In the genomic region with DNA sequence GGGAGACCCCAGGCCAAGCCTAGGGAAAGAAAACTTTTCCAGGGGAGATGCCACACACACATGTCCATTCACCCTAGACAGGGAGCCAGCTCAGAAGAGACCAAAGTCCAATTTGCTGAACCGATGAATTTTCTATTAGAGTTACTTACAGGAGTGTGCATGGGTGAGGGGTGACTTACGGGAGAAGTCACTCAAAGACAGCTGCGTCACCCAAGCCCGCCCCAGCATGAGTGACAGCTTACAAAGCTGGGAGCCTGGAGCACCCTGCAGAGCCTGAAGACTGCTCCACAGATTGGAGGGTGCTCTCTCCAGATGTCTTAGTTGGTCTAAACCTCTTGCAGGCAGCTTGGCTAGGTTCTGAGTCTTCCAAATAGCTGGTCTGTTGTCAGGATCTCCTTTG, we compare ENCODE assay signal across 32 mouse cellular contexts. TPM values are rescaled to one million over a fixed set of nuclear protein-coding genes. Genes with fewer than 3 reads are reported as not detected.
DNase-seq lines count a peak whose midpoint lies in the region; ATAC-seq lines count a peak whose summit lies in the region.
"Had no signal": no experiment of that assay in that cellular context is flagged by ENCODE, and none has a peak within 500 bp of the region (broad histone marks: within the 10 kb centered on the region; RNA-seq: fewer than 3 reads in every experiment).

No protein-coding gene starts in this region.

- no peak overlapping the region for H3K4me2 ChIP-seq in hindbrain, embryonic 13.5 days
- H3K4me2 ChIP-seq in kidney, embryonic 14.5 days (replicated peaks; ENCODE audit: low read depth, low read length): no peak overlapping the region
- H3K4me2 ChIP-seq in kidney, embryonic 15.5 days: no peak overlapping the region
- H3K4me2 ChIP-seq: heart, embryonic 12.5 days; heart, embryonic 15.5 days; hindbrain, embryonic 15.5 days had no signal

- 39% methylated on average over 4 of the region's 4 CpGs for WGBS in hindbrain, embryonic 13.5 days
- 36% methylated on average over 4 of the region's 4 CpGs for WGBS in hindbrain, embryonic 10.5 days
- 42% methylated on average over 4 of the region's 4 CpGs for WGBS in kidney, embryonic 14.5 days
- 43% methylated on average over 4 of the region's 4 CpGs for WGBS in kidney, embryonic 15.5 days

- ATAC-seq in hindbrain, embryonic 13.5 days (ENCODE audit: low FRiP score): no peak
- ATAC-seq in kidney, embryonic 14.5 days (ENCODE audit: low FRiP score, low TSS enrichment): no peak
- no peak for ATAC-seq in kidney, embryonic 15.5 days (replicated peaks; ENCODE audit: low FRiP score)
- ATAC-seq: forebrain, embryonic 14.5 days; forebrain, postnatal 0 days; Patski had no signal

- H3K27me3 ChIP-seq in hindbrain, embryonic 13.5 days: peaks cover 42% of the 10 kb centered on the region
- peaks cover 59% of the 10 kb centered on the region for H3K27me3 ChIP-seq in hindbrain, embryonic 10.5 days (ENCODE audit: insufficient read depth, poor library complexity, severe bottlenecking)
- peaks cover 3% of the 10 kb centered on the region for H3K27me3 ChIP-seq in kidney, embryonic 14.5 days (ENCODE audit: control insufficient read depth, insufficient read depth, low read length)
- H3K27me3 ChIP-seq in kidney, embryonic 15.5 days: peaks cover 52% of the 10 kb centered on the region
- H3K27me3 ChIP-seq: Patski had no signal

- H3K36me3 ChIP-seq in hindbrain, embryonic 13.5 days: no peaks in the 10 kb centered on the region
- no peaks in the 10 kb centered on the region for H3K36me3 ChIP-seq in hindbrain, embryonic 10.5 days
- no peaks in the 10 kb centered on the region for H3K36me3 ChIP-seq in kidney, embryonic 14.5 days (ENCODE audit: control insufficient read depth, insufficient read depth, low read length)
- H3K36me3 ChIP-seq in kidney, embryonic 15.5 days: no peaks in the 10 kb centered on the region
- H3K36me3 ChIP-seq: forebrain, embryonic 10.5 days; G1E; heart, embryonic 12.5 days; heart, embryonic 15.5 days; hindbrain, embryonic 15.5 days had no signal

- no peaks in the 10 kb centered on the region for H3K9me3 ChIP-seq in hindbrain, embryonic 13.5 days
- no peaks in the 10 kb centered on the region for H3K9me3 ChIP-seq in hindbrain, embryonic 10.5 days
- no peaks in the 10 kb centered on the region for H3K9me3 ChIP-seq in kidney, embryonic 14.5 days (ENCODE audit: control insufficient read depth, low read length)
- H3K9me3 ChIP-seq in kidney, embryonic 15.5 days (replicated peaks): no peaks in the 10 kb centered on the region
- H3K9me3 ChIP-seq: forebrain, embryonic 10.5 days; G1E; heart, embryonic 12.5 days; heart, embryonic 15.5 days; hindbrain, embryonic 15.5 days had no signal

- 0 out of 2 replicates have a peak overlapping the region, but pooled peaks have one; percentile 19 for H3K9ac ChIP-seq in hindbrain, embryonic 13.5 days
- no peak overlapping the region for H3K9ac ChIP-seq in kidney, embryonic 14.5 days (ENCODE audit: low read depth, low read length)
- no peak overlapping the region for H3K9ac ChIP-seq in kidney, embryonic 15.5 days
- H3K9ac ChIP-seq: forebrain, postnatal 0 days; heart, embryonic 12.5 days; heart, embryonic 15.5 days; hindbrain, embryonic 15.5 days had no signal

- H3K4me1 ChIP-seq in hindbrain, embryonic 13.5 days (replicated peaks): peaks cover 25% of the 10 kb centered on the region
- peaks cover 44% of the 10 kb centered on the region for H3K4me1 ChIP-seq in hindbrain, embryonic 10.5 days (replicated peaks)
- peaks cover 4% of the 10 kb centered on the region; the same call in 1 of the 2 replicates for H3K4me1 ChIP-seq in kidney, embryonic 14.5 days (ENCODE audit: control insufficient read depth, insufficient read depth, low read length)
- H3K4me1 ChIP-seq in kidney, embryonic 15.5 days: peaks cover 24% of the 10 kb centered on the region

- H3K4me3 ChIP-seq in hindbrain, embryonic 13.5 days: no peak overlapping the region
- H3K4me3 ChIP-seq in hindbrain, embryonic 10.5 days: no peak overlapping the region
- no peak overlapping the region for H3K4me3 ChIP-seq in kidney, embryonic 14.5 days (ENCODE audit: low read length)
- H3K4me3 ChIP-seq in kidney, embryonic 15.5 days (replicated peaks): no peak overlapping the region
- H3K4me3 ChIP-seq: forebrain, embryonic 10.5 days; gastrocnemius, adult 2 months; heart, embryonic 12.5 days; heart, embryonic 15.5 days; hindbrain, embryonic 15.5 days had no signal

- H3K27ac ChIP-seq in hindbrain, embryonic 13.5 days: no peak overlapping the region
- H3K27ac ChIP-seq in hindbrain, embryonic 10.5 days: no peak overlapping the region
- no peak overlapping the region for H3K27ac ChIP-seq in kidney, embryonic 14.5 days (ENCODE audit: low read depth, low read length)
- no peak overlapping the region for H3K27ac ChIP-seq in kidney, embryonic 15.5 days
- H3K27ac ChIP-seq: forebrain, embryonic 10.5 days; gastrocnemius, adult 2 months; heart, embryonic 15.5 days; hindbrain, embryonic 15.5 days had no signal

- DNase-seq in hindbrain, embryonic 10.5 days (ENCODE audit: low spot score): no peak
- DNase-seq in kidney, adult 9 months: peak; percentile 71
- peak; percentile 38 to 57 for DNase-seq in kidney, postnatal 36 days
- peak; percentile 10 for DNase-seq in CD4-positive helper T cell, adult 2 months (ENCODE audit: low read depth, low spot score)
- no peak for DNase-seq in gastrocnemius, adult 8-10 months (ENCODE audit: low spot score in 2 of 2)
- DNase-seq: adrenal gland, postnatal 10 days; adrenal gland, postnatal 36 days; B cell, adult 2 months; cerebellum, adult 18-20 months; cerebellum, adult 9-10 months; cerebellum, postnatal 14 days; forebrain, postnatal 0 days; gastrocnemius, adult 2 months; gastrocnemius, postnatal 25 days; heart, adult 18-20 months; heart, postnatal 10 days; heart, postnatal 36 days had no signal

RNA-seq across cellular contexts. Expression of gene Fosb, which starts 2.1 kb away (rescaled TPM):
- polyA plus RNA-seq in hindbrain, embryonic 13.5 days (2015; fragmentation: Nextera tagmentation; extraction: Ambion mirVana): 0.06 and 0.08 TPM in 2 replicates
- polyA plus RNA-seq in hindbrain, embryonic 10.5 days (2016; fragmentation: Nextera tagmentation; extraction: Ambion mirVana): not detected in 2 replicates
- 0.14 and 0.20 TPM in 2 replicates for polyA plus RNA-seq in kidney, embryonic 14.5 days (2014; fragmentation: Nextera tagmentation; extraction: Ambion mirVana)
- 0.09 and 0.26 TPM in 2 replicates for polyA plus RNA-seq in kidney, embryonic 15.5 days (2015; fragmentation: Nextera tagmentation; extraction: Ambion mirVana)
- total RNA-seq in gastrocnemius, adult 8-10 months (2022): under 1 TPM; 0.16 to 0.86 (median 0.30) TPM
- polyA plus RNA-seq: embryonic facial prominence, embryonic 11.5 days; forebrain, embryonic 10.5 days; forebrain, embryonic 14.5 days; hindbrain, embryonic 11.5 days had no signal

RNA-seq across cellular contexts. Expression of gene Rtn2, which starts 29.6 kb away (rescaled TPM):
- polyA plus RNA-seq in hindbrain, embryonic 13.5 days (2015; fragmentation: Nextera tagmentation; extraction: Ambion mirVana): 101 and 104 TPM in 2 replicates
- 37.3 and 67.8 TPM in 2 replicates for polyA plus RNA-seq in hindbrain, embryonic 10.5 days (2016; fragmentation: Nextera tagmentation; extraction: Ambion mirVana)
- polyA plus RNA-seq in kidney, embryonic 14.5 days (2014; fragmentation: Nextera tagmentation; extraction: Ambion mirVana): 5.4 and 5.7 TPM in 2 replicates
- 8.3 and 9.2 TPM in 2 replicates for polyA plus RNA-seq in kidney, embryonic 15.5 days (2015; fragmentation: Nextera tagmentation; extraction: Ambion mirVana)
- 1,000 to 10,000 TPM; 1,093 to 1,223 (median 1,133) TPM for total RNA-seq in gastrocnemius, adult 8-10 months (2022)

RNA-seq across cellular contexts. Expression of gene Ppm1n, which starts 32.1 kb away (rescaled TPM):
- polyA plus RNA-seq in hindbrain, embryonic 13.5 days (2015; fragmentation: Nextera tagmentation; extraction: Ambion mirVana): 0.49 and 0.69 TPM in 2 replicates
- 0.30 and 0.42 TPM in 2 replicates for polyA plus RNA-seq in hindbrain, embryonic 10.5 days (2016; fragmentation: Nextera tagmentation; extraction: Ambion mirVana)
- polyA plus RNA-seq in kidney, embryonic 14.5 days (2014; fragmentation: Nextera tagmentation; extraction: Ambion mirVana): not detected in 2 replicates
- polyA plus RNA-seq in kidney, embryonic 15.5 days (2015; fragmentation: Nextera tagmentation; extraction: Ambion mirVana): 0.13 TPM in 1 of 2 replicates, not detected in the other
- under 1 TPM in 2 of 4 experiments, not detected in 2; 0.40 to 0.80 TPM for total RNA-seq in gastrocnemius, adult 8-10 months (2022)
- total RNA-seq: adrenal gland, adult 18-20 months; adrenal gland, postnatal 36 days; CH12.LX; G1E; gastrocnemius, postnatal 25 days; heart, adult 18-20 months; heart, postnatal 36 days had no signal
- polyA plus RNA-seq: embryonic facial prominence, embryonic 11.5 days; G1E; gonadal fat pad, adult 2 months; heart, embryonic 12.5 days; hindbrain, embryonic 11.5 days had no signal

RNA-seq across cellular contexts. Expression of gene Ercc1, which starts 32.6 kb away (rescaled TPM):
- polyA plus RNA-seq in hindbrain, embryonic 13.5 days (2015; fragmentation: Nextera tagmentation; extraction: Ambion mirVana): 84.9 and 96.6 TPM in 2 replicates
- 106 and 128 TPM in 2 replicates for polyA plus RNA-seq in hindbrain, embryonic 10.5 days (2016; fragmentation: Nextera tagmentation; extraction: Ambion mirVana)
- polyA plus RNA-seq in kidney, embryonic 14.5 days (2014; fragmentation: Nextera tagmentation; extraction: Ambion mirVana): 95.2 and 102 TPM in 2 replicates
- polyA plus RNA-seq in kidney, embryonic 15.5 days (2015; fragmentation: Nextera tagmentation; extraction: Ambion mirVana): 85.7 and 87.2 TPM in 2 replicates
- total RNA-seq in gastrocnemius, adult 8-10 months (2022): 10 to 100 TPM; 27.1 to 33.7 (median 28.7) TPM

RNA-seq across cellular contexts. Expression of gene Vasp, which starts 40.4 kb away (rescaled TPM):
- polyA plus RNA-seq in hindbrain, embryonic 13.5 days (2015; fragmentation: Nextera tagmentation; extraction: Ambion mirVana): 38.5 and 39.7 TPM in 2 replicates
- polyA plus RNA-seq in hindbrain, embryonic 10.5 days (2016; fragmentation: Nextera tagmentation; extraction: Ambion mirVana): 58.8 and 62.0 TPM in 2 replicates
- 54.2 and 56.5 TPM in 2 replicates for polyA plus RNA-seq in kidney, embryonic 14.5 days (2014; fragmentation: Nextera tagmentation; extraction: Ambion mirVana)
- polyA plus RNA-seq in kidney, embryonic 15.5 days (2015; fragmentation: Nextera tagmentation; extraction: Ambion mirVana): 87.4 and 89.8 TPM in 2 replicates
- 10 to 100 TPM in 3 of 4 experiments, 1 to 10 TPM in 1; 7.1 to 19.7 (median 15.0) TPM for total RNA-seq in gastrocnemius, adult 8-10 months (2022)

Comparison
In these comparisons a context has a peak if more than half of its experiments do, and no peak if none do; other contexts are left out.
1. DNase-seq: peak in kidney, adult 9 months (single experiment), kidney, postnatal 36 days (2 of 2) and CD4-positive helper T cell, adult 2 months (single experiment); none in hindbrain, embryonic 10.5 days (single experiment) and gastrocnemius, adult 8-10 months (0 of 2).